Mouse (Mus musculus): Measurements from ENCODE around the gene Klhl11. TPM values are rescaled to one million over a fixed set of nuclear protein-coding genes. Genes with fewer than 3 reads are reported as not detected.
A peak's percentile ranks its signal among the peaks of the same experiment; 100 is the strongest.

Klhl11 gene
- polyA plus RNA-seq, 1 experiment: 1.7 TPM

DNA sequence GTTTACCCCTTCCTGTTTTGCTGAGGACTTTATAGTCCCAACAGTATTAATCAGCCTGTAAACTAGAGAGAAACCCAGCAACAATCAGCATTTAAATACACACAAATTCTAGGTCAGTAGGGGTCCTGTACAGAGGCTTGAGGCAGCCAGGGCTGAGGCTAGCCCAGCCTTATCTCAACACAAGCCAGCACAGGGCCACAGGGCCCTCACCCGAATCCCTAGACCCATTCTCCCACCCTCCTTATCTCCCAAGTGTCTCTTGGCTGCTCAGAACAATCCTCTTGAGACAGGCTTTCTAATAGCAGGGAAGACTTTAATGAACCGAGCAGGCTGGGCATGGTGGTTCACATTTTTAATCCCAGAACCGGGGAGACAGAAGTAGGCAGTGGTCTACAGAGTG, 27.7 kb upstream of the Klhl11 start:
- no peaks in the 10 kb centered on the region for H3K4me1 ChIP-seq (ENCODE audit: control insufficient read depth, insufficient read depth, insufficient read length, low read length)

DNA sequence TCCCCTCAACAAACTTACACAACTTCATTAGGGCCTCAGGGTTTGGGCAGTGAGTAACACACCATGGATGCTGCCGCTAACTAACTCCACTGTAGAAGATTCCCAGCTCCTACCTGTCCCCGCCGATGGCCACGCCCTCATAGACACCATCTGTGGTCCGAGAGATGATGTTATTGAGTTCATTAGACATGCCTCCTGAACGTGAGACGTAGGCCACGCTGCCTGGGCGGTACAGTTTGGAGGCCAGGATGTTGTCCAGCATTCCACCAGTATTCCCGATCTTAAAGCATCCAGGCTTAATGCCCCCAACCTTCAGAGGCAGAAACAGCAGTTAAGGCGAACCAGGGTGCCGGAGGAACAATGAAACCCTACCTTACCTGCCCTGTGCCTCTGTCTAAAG, 21.2 kb upstream of the Klhl11 start:
- H3K4me3 ChIP-seq (ENCODE audit: low read depth, low read length): peak overlapping the region; percentile 35
- no peaks in the 10 kb centered on the region for H3K4me1 ChIP-seq (ENCODE audit: control insufficient read depth, insufficient read depth, insufficient read length, low read length)
- 89% methylated on average over 12 of the region's 12 CpGs for WGBS
- no peaks in the 10 kb centered on the region for H3K27me3 ChIP-seq (ENCODE audit: control insufficient read depth, insufficient read depth, low read length)
- peaks cover 65% of the 10 kb centered on the region for H3K36me3 ChIP-seq (ENCODE audit: control insufficient read depth, insufficient read depth, low read length)
- H3K27ac ChIP-seq (ENCODE audit: insufficient read depth, low read depth, low read length): 0 out of 2 replicates have a peak overlapping the region, but pooled peaks have one; percentile 14
- TF ChIP-seq POLR2A (IDR thresholded peaks at IDR 0.05; ENCODE audit: low read depth, low read length): no peak
- TF ChIP-seq CTCF (IDR thresholded peaks at IDR 0.05; ENCODE audit: extremely low read depth, insufficient read length, insufficient replicate concordance, low read depth, low read length): no peak

More for the DNA sequence above, 27.7 kb upstream of the Klhl11 start:
- TF ChIP-seq CTCF (IDR thresholded peaks at IDR 0.05; ENCODE audit: extremely low read depth, insufficient read length, insufficient replicate concordance, low read depth, low read length): no peak
- no peak for TF ChIP-seq POLR2A (IDR thresholded peaks at IDR 0.05; ENCODE audit: low read depth, low read length)
- Histone ChIP-seq H3K4me3 (ENCODE audit: low read depth, low read length) (no peak overlapping the region), H3K36me3 (ENCODE audit: control insufficient read depth, insufficient read depth, low read length) (peaks cover 86% of the 10 kb centered on the region), H3K27me3 (ENCODE audit: control insufficient read depth, insufficient read depth, low read length) (no peaks in the 10 kb centered on the region), H3K27ac (ENCODE audit: insufficient read depth, low read depth, low read length) (no peak overlapping the region)
- 77% methylated on average over 3 of the region's 3 CpGs for WGBS

DNA sequence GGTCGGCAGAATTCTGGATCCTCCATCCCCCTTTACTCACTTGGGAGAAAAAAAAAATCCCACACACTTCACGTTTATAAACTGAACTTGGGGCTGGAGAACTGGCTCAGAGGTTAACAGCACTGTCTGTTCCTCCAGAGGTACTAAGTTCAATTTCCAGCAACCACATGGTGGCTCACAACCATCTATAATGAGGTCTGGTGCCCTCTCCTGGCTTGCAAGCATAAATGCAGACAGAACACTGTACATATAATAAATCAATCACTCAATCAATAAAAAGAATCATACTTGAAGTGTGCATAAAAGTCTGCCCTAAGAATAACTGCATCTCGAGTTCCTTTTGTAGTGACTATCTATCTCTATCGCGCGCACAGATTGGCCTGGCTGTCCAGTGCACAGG, 18.4 kb upstream of the Klhl11 start:
- Histone ChIP-seq H3K27ac (ENCODE audit: insufficient read depth, low read depth, low read length) (peak overlapping the region; percentile 53), H3K4me3 (ENCODE audit: low read depth, low read length) (no peak overlapping the region), H3K27me3 (ENCODE audit: control insufficient read depth, insufficient read depth, low read length) (no peaks in the 10 kb centered on the region), H3K36me3 (ENCODE audit: control insufficient read depth, insufficient read depth, low read length) (peaks cover 49% of the 10 kb centered on the region), H3K4me1 (ENCODE audit: control insufficient read depth, insufficient read depth, insufficient read length, low read length) (no peaks in the 10 kb centered on the region)
- TF ChIP-seq CTCF (IDR thresholded peaks at IDR 0.05; ENCODE audit: extremely low read depth, insufficient read length, insufficient replicate concordance, low read depth, low read length) (no peak), POLR2A (IDR thresholded peaks at IDR 0.05; ENCODE audit: low read depth, low read length) (no peak)
- WGBS: 76% methylated on average over 6 of the region's 6 CpGs

DNA sequence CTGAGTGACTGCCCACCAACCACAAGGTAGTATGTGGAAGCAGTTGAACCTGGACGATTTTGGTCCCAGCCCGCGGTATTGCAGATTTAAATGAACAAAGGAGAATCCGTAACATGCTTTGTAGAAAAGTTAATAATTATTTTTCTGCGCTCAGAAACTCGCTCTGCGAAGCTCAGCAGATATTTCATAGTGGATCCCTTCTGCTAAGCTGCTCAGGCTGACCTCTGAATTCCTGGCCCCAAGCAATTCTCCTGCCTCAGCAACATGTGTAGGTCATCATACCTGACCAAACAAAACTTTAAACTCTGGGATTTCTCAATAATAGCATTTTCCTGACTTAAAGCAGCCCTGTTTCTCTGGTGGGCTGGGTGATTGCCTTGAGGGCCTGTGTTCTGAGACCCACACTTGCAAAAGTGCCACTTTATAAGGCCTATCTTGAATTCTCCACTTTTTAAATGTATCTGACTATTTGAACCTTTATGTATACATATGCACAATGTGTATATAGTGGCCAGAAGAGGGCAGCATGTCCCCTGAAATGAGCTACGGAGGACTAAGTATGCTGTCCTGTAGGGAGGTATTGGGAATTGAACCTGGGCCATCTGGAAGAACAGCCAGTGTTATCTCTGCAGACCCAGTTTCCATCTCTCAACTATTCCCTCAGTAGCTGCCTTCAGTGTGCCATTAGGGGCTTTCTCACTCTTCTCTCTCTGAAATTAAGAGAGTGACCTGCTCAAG, 13.4 kb upstream of the Klhl11 start:
- H3K27ac ChIP-seq (ENCODE audit: insufficient read depth, low read depth, low read length): no peak overlapping the region
- WGBS: 83% methylated on average over 8 of the region's 8 CpGs
- H3K36me3 ChIP-seq (ENCODE audit: control insufficient read depth, insufficient read depth, low read length): peaks cover 52% of the 10 kb centered on the region
- H3K27me3 ChIP-seq (ENCODE audit: control insufficient read depth, insufficient read depth, low read length): no peaks in the 10 kb centered on the region
- H3K4me1 ChIP-seq (ENCODE audit: control insufficient read depth, insufficient read depth, insufficient read length, low read length): no peaks in the 10 kb centered on the region
- H3K4me3 ChIP-seq (ENCODE audit: low read depth, low read length): no peak overlapping the region
- TF ChIP-seq POLR2A (IDR thresholded peaks at IDR 0.05; ENCODE audit: low read depth, low read length) (no peak), CTCF (IDR thresholded peaks at IDR 0.05; ENCODE audit: extremely low read depth, insufficient read length, insufficient replicate concordance, low read depth, low read length) (peak; percentile 24; the same call in 1 of the 2 replicates)

DNA sequence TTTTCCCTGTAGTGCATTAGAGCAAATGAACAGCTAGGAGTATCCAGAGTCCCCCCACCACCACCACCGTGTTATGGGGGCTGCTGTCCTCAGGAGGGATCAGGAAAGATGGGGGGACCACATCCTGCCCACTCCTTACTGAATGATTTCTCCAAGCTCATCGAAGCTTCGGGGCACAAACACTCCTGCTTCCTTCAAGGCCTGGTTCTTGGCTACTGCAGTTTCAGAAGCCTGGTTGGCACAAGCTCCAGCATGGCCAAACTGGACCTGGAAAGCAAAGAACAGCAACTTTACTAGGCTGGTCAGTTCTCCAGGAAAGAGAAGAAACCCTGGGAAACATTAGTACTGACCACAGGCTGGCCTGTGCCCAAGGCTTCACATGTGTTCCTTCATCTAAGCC, 11.9 kb upstream of the Klhl11 start:
- no peaks in the 10 kb centered on the region for H3K4me1 ChIP-seq (ENCODE audit: control insufficient read depth, insufficient read depth, insufficient read length, low read length)
- H3K27me3 ChIP-seq (ENCODE audit: control insufficient read depth, insufficient read depth, low read length): no peaks in the 10 kb centered on the region
- WGBS: 87% methylated on average over 3 of the region's 3 CpGs
- TF ChIP-seq CTCF (IDR thresholded peaks at IDR 0.05; ENCODE audit: extremely low read depth, insufficient read length, insufficient replicate concordance, low read depth, low read length) (no peak), POLR2A (IDR thresholded peaks at IDR 0.05; ENCODE audit: low read depth, low read length) (no peak)
- H3K36me3 ChIP-seq (ENCODE audit: control insufficient read depth, insufficient read depth, low read length): peaks cover 67% of the 10 kb centered on the region
- no peak overlapping the region for H3K4me3 ChIP-seq (ENCODE audit: low read depth, low read length)
- H3K27ac ChIP-seq (ENCODE audit: insufficient read depth, low read depth, low read length): no peak overlapping the region

DNA sequence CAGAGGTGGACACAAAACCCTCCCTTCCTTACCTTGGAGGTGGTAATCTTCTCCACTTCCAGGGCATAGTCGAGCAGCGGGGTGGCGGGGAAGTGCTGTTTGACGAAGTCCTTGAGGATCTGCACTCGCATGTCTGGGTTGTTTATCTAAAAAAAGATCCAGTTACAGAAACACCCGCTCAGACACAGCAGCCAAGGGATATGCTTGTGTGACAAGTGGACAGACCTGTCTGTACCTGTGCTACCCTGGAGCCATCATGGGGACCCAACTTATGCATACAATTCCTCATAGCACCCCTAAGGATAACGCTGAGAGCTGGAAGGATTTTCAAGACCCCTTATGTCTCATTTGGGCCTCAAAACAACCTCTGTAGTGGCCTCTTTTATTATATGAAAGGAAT, 6.6 kb upstream of the Klhl11 start:
- WGBS: 84% methylated on average over 7 of the region's 7 CpGs
- no peak overlapping the region for H3K4me3 ChIP-seq (ENCODE audit: low read depth, low read length)
- H3K4me1 ChIP-seq (ENCODE audit: control insufficient read depth, insufficient read depth, insufficient read length, low read length): no peaks in the 10 kb centered on the region
- H3K27me3 ChIP-seq (ENCODE audit: control insufficient read depth, insufficient read depth, low read length): no peaks in the 10 kb centered on the region
- H3K36me3 ChIP-seq (ENCODE audit: control insufficient read depth, insufficient read depth, low read length): peaks cover 62% of the 10 kb centered on the region
- TF ChIP-seq POLR2A (IDR thresholded peaks at IDR 0.05; ENCODE audit: low read depth, low read length) (no peak), CTCF (IDR thresholded peaks at IDR 0.05; ENCODE audit: extremely low read depth, insufficient read length, insufficient replicate concordance, low read depth, low read length) (no peak)
- H3K27ac ChIP-seq (ENCODE audit: insufficient read depth, low read depth, low read length): no peak overlapping the region

DNA sequence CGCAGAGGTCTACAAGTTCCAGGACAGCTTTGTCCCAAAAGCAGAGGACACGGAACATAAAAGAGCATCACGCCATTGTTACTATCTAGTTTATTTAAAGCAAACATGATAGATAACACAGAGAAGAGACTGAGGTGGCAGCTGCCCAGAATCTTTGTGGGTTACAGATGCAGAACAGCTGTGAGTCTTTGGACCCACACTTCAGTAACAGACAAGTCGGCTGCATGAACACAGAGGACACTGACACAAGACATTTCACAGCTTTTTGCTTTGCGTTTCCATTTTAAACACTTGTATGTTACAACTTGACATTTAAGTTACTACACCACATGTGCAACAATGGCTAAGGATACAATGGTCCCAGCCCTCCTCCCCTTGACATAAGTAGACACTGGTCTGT, 3.7 kb upstream of the Klhl11 start:
- Histone ChIP-seq H3K36me3 (ENCODE audit: control insufficient read depth, insufficient read depth, low read length) (peaks cover 39% of the 10 kb centered on the region), H3K27me3 (ENCODE audit: control insufficient read depth, insufficient read depth, low read length) (no peaks in the 10 kb centered on the region), H3K4me1 (ENCODE audit: control insufficient read depth, insufficient read depth, insufficient read length, low read length) (peaks cover 1% of the 10 kb centered on the region; the same call in 1 of the 2 replicates), H3K4me3 (ENCODE audit: low read depth, low read length) (no peak overlapping the region), H3K27ac (ENCODE audit: insufficient read depth, low read depth, low read length) (no peak overlapping the region)
- TF ChIP-seq CTCF (IDR thresholded peaks at IDR 0.05; ENCODE audit: extremely low read depth, insufficient read length, insufficient replicate concordance, low read depth, low read length) (no peak), POLR2A (IDR thresholded peaks at IDR 0.05; ENCODE audit: low read depth, low read length) (no peak)
- WGBS: 85% methylated on average over 5 of the region's 5 CpGs
